Mouse (Mus musculus): ENCODE measurements around the gene Gm21885.

Gene Gm21885

DNA sequence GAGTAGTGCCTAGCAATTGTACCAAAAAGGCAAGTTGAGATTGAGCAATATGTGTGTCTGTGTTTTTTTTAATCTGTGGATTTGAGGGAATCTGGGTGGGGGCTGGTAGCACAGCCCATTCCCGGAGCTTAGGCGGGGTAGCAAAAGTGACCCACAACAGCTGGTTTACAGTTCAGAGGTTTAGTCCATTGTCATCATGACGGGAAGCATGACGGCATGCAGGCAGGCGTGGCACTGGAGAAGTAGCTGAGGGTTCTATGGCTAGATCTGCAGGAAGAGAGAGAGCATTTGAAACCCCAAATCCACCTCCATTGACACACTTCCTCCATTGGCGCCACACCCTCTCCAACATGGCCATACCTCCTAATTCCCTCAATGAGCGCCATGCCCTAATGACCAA is 11.8 kb upstream of the Gm21885 start:
- DNase-seq, result no peak

DNA sequence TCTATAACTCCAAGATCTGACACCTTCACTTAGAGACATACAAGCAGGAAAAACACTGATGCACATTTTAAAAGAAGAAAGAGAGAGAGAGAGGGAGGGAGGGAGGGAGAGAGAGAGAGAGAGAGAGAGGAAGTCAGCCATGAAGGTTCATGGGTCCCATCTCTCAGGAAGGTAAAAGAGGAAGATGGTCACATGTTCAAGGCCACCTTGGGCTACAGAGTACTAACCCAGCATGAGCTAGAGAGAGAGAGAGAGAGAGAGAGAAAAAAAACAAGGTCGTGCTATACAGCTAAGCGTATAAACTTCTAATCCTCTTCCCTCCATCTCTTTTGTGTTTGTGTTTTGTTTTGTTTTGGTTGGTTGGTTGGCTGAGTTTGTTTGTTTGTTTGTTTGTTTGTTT is 10.7 kb upstream of the Gm21885 start:
- no peak for DNase-seq

- no peak for DNase-seq
These were observed 8.4 kb upstream of the Gm21885 start for GRCm38 (mm10) chr11:94272960-94273927.

DNA sequence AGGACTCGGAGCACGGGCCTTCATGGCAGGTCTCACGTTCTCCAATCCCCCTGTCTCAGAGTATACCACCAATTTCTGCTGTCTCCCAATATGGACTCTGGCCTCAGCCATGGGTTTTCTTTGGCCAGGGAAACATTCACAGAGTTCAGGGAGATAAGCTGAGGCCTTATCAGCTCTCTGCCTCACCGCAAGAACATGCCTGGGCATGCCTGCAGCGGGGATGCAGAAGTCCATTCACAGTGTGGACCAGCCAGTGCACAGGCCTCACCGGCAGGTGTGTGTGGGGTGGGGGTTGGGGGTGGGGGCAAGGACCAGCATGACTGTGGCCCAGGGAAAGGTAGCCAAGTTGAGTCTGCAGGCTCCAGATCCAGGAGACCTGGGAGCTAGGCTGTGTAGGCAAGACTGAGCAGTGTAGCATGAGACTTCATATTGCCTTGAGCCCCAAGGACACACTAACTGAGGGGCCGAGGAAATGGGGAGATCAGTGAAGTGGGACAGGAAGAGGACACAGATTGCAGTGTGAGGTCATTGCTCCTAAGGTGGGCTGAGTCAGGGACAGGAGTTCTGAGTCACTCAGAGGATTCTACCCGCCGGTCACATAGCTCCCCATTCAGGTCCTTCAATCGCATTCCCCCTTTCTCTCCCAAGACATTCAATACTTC is 7.3 kb upstream of the Gm21885 start:
- no peak for DNase-seq

GRCm38 (mm10) chr11:94275226-94275625 is 6.4 kb upstream of the Gm21885 start:
- no peak for DNase-seq

- DNase-seq, result no peak
These were observed 6.0 kb upstream of the Gm21885 start for GRCm38 (mm10) chr11:94275686-94276085.

- peak; percentile 88 for DNase-seq
These were observed 4.8 kb upstream of the Gm21885 start for GRCm38 (mm10) chr11:94276869-94277337.

- no peak for DNase-seq
These were observed 618 bp downstream of the Gm21885 start for GRCm38 (mm10) chr11:94282291-94282690.

GRCm38 (mm10) chr11:94283536-94284099 is 1.9 kb downstream of the Gm21885 start:
- DNase-seq, result no peak

DNA sequence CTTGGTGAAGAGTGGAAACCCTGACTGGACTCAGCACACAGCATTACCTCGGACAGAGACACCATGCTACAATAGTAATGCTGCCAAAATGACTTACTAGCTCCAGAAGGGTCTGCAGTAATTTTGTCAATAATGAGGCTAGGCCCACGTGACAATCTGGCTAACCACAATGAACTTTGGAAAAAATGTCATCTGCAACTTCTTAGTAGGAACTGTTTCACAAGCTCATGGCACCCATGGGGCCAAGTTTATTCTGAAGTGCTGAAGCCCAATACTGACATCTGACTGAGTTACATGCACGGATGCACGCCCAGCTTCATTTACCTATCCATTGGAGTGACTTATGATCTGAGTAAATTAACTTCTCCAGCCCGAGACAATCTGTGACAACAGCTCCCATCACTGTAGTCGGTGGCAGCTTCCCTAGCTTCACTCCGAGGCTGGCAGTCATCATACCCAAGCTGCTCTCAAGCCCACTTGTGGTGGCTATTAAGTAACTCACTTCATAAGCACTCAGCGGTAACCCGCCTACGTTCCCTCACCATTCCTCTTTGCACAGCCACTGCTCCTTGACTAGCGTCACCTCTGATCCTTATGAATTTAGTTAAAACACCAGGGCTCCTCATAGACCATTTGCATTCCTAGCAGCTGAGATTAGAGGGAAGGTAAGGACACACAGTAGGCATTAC is 4.4 kb downstream of the Gm21885 start:
- DNase-seq, result no peak

GRCm38 (mm10) chr11:94287105-94287504 is 5.4 kb downstream of the Gm21885 start:
- no peak for DNase-seq

- DNase-seq, result no peak
These were observed 8.5 kb downstream of the Gm21885 start for GRCm38 (mm10) chr11:94290062-94290740.

DNA sequence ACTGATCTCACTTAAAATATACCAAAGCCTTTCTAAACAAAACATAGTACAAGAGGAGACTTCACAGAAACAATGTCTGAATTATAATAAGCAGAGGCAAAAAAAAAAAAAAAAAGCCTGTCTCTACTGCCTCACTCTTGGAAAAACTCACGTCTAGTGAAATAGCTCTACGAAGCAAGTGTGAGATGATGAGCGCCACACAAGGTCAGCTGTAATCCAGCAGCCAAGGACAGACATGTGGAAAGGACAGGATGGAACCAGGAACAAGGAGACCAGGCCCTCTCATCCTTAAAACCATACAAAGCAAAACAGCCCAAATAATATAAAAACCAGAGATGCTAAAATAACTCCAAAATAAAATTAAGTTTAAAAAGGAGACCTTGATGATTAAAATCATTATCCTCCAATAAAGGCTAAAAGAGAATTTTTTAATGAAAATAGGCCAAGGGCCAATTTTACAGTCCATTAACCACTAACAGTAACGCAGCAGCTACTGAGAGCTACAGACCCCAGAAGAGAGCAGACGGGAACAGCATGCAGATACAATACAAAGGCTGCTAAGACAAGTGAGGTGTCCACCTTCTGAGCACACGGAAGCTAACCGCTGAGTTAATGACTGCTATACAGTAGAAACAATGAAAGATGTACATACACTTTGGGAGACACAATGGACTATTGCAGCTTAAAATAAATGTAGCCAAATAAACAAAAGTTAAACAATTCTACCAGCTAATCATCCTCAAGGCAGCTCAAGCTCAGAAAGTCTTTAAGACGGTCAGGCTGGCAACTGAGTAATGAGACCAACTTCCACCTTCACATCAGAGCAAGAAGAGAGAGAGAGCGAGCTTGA is 13.5 kb downstream of the Gm21885 start:
- no peak for DNase-seq

- DNase-seq, result no peak
These were observed 31.1 kb downstream of the Gm21885 start for GRCm38 (mm10) chr11:94312733-94313132.

DNA sequence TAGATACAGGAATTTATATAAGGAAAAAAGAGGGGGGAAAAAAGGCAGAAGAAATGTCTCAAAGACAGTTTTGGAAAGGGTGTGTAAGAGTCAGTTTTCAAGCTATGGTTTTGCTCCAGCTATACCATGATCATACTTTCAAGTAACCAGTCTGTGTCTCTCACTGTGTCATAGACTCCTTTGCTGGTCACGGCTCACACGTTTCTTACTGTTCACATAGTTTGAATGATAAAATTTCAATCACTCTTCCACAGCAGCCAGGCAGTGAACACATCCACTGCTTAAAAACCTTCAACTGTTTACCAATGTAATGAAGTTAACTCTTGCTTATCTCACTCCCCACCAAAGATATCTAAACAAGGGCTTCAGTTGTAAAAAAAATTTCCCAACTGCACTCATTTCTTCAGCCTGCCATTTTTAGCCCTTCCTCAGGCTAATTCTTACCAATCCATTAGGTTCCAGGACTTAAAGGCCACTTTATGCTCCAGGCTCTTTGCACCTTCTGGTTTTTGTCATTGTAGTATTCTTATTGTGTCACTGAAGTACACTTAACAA is 32.5 kb downstream of the Gm21885 start:
- DNase-seq, result no peak

DNA sequence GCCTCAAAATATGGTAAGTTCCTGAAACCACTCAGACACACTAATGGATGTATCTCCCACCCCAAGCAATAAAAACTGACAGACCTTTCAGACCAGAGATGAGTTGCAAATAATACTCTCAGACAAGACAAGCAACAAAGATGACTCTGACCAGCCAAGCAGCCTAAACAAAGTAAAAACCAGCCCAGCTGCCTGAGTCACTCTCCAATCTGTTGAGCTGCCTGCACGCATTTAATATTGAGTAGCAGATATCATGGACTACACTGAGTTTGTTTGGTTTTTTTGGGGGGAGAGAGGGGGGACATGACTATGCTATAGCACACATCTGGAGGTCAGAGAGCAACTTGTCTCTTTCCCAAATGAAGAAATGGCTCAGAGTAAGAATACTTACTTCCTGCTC is 33.6 kb downstream of the Gm21885 start:
- no peak for DNase-seq

DNA sequence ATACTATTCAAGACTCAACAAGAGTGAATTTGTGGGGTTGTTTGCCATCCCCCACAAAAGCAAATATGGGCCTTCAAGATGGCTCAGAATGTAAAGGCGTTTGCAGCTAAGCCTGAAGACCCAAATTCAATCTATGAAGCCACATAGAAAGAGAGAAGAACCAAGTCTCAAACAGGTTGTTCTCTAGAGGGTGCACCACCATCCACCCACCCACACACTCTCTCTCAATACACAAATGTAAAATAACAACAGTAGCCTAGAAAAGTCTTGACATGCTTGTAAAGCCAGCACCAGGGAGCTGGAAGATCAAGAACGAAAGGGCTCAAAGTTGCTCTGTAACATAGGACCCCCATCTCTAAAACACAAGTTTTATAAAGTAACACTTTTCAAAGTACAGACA is 34.9 kb downstream of the Gm21885 start:
- DNase-seq, result no peak

DNA sequence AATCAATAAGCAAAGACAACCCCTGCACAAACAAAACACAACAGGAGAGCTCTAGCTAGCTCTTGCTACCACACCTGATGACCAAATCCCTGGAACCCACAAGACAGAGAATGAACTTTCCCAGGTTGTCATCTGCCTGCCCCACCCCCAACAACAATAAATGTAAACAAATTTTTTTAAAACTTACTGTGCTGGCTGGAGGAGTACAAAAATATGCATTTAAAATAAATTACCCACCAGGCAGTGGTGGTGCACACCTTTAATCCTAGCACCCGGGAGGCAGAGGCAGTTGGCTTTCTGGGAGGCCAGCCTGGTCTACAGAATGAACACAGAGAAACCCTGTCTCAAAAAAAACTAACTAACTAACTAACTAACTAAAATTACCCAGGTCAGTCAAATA is 35.3 kb downstream of the Gm21885 start:
- DNase-seq, result no peak

- DNase-seq, result no peak
These were observed 35.8 kb downstream of the Gm21885 start for GRCm38 (mm10) chr11:94317515-94317914.

DNA sequence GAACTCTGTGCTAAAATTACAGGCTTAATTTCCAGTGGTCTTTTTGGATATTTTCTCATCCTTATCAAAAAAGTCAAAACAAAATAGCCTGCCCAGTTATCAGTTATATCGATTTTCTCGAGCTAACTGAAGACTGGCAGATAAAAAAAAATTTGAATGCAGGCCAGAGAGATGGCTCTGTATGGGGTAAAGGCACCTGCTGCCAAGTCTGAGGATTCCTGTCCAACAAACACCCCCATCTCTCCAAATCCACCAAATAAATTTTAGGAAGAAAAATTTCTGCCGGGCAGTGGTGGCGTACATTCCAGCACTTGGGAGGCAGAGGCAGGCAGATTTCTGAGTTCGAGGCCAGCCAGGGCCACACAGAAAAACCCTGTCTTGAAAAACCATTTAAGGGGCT is 36.4 kb downstream of the Gm21885 start:
- DNase-seq, result no peak

Measured in right cerebral cortex, postnatal 4 days (tissue).